Mouse (Mus musculus) left cerebral cortex, postnatal 4 days (tissue): ENCODE results near the gene Slc7a14. TPM values are rescaled to one million over a fixed set of nuclear protein-coding genes. Genes with fewer than 3 reads are reported as not detected.

ENCODE experiments used
- DNase-seq: peaks from one replicate; pipeline ENCODE4 v3.0.0-alpha.2; 2022
- intact Hi-C: fragments of 180-260 bp; cut with DNase I; formaldehyde crosslinking; loops from one replicate; pipeline ENCODE4 v1.15.1; 2025
- total RNA-seq, 2 experiments: library from RNA; stranded (reverse); gene quantifications; 2 replicates each; pipeline ENCODE4 v1.2.3; 2021

The Slc7a14 gene
- total RNA-seq, 2 experiments from 2014 or later: 28.4 to 31.5 TPM

DNA sequence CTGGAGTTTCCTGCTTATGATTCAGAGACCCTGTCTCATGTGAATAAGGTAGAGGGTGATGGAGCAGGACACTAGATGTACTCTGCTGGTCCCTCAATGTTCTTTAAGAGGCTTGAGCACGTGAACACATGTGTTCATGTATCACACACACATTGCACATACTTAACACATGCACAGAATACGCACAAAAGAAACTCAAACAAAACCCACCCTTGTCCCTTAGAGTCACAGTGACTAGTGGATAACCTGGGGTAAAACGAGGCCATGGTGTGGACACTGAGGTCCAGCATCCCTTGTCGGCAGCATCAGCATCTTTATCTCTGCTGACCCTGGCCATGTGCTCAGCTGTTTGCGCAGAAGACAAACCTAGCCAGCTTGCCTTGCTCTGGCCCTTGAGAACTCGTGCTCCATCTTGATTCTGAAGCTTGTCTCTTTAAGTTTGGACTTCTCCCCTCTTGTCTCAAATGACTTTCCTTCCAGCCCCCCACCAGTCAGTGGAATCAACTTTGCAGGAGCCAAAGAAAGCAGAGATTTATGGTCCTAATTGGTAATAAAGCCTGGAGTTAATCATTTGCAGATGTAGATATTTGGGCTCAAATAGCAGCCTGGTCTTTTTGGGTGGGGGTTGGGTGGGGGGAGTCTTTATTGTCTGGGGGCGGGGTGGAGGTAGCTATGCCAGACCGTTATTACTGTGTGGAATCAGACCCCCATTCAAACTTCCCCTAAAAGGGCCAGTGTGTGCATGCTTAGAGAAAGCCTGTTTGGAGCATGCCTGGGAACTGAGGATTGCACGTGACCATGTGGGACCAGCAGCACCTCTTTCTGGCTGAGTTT, 97.8 kb downstream of the Slc7a14 start:
- no peak for DNase-seq
- intact Hi-C loops: no loop called here

DNA sequence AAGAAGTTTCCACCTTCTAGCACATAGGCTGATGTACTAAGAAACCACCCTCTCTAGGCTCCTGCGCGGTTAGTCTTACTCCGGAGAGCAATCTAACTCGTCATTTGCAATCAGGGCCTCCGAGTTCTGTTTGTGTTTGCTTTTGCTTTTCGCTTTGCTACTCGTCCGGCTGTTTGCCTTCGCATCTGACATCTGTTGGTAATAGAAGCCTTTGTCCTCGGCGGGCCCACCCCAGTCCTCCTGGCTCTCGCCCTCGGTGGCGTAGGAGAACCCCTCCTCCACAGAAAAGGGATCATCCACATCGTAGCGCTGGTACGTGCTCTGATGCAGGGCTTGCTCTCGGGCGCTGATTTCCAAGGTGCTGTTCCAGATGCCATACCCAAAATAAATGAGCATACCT, 101.2 kb downstream of the Slc7a14 start:
- DNase-seq: no peak
- intact Hi-C loops: no loop called here

DNA sequence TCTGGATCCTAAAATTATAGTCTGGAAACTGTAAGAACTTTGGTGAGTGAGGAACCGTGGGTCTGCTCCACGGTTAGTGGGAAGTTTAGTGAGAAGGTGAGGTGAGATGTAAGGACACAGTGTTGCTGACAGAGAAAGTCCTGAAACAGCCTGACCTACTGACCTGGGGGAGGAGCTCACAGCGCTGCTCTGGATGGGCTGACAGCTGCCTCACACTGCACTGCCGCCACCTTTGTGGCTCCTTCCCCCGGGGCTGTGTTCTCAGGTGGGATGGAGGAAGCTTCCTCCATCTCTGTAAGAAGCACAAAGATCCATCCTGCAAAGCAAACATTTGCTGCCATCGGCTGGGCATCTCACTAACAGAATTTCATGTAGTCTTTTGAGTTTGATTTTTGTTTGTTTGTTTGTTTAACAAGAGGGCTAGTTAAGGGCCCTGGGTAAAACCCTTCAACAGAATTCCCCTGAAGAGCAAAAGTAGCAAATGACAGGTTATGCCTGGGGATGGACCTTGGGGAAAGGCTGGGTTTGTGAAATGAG, 101.7 kb downstream of the Slc7a14 start:
- DNase-seq: no peak
- intact Hi-C loops: no loop called here

DNA sequence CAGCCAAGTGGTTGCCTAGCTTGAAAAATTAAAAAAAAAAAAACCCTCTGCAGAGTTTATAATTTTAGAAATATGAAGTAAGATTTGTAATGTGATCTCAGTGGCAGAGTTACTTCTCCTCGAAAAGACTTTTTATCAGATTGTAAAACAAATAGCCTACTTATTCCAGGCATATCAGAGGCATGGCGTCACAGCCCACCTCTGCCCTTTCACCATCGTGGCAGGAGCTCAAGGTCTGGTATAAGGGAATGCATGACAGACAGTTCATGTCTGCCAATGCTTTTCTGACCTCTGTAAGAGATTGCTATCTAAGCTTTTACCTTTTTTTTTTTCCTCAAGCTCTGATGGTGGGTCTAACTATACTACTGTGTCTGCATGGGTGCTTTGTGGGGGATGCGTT, 102.1 kb downstream of the Slc7a14 start:
- DNase-seq: no peak
- intact Hi-C loops: no loop called here

DNA sequence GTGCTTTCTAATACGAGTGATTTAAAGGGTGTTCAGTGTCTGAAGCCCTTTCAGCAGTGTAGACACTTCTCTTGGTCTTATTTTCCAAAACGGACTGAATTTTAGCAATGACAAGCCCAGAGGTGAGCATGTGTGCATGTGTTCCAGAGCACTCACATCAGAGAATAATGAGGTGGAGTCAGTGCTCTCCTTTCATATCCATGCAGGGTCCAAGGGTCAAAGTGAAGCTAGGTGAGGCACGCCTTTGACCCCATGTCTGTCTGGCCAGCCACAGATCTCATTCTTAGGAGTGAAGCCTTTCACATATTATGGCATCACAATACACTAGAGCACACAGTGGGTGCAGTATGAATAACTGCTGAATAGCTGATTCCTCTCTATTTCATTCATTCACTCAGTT, 105.0 kb downstream of the Slc7a14 start:
- intact Hi-C loops: no loop called here
- no peak for DNase-seq

DNA sequence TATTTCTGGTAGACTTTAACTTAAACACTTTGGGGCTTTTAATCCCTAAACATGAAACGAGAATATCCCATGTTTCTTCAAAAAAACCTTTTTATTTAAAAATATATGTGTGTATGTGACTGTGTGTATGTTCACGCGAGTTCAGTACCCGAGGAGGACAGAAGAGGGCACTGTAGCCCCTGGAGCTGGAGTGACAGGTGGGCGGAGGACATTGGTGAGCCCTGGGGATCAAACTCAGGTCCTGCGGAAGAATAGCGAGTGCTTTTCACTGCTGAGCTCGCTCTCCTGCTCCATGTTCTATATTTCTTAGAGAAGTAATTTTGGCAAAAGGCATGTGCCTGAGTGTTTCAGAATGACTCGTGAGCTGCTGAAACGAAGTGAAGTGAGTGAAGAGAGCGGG, 106.2 kb downstream of the Slc7a14 start:
- intact Hi-C loops: no loop called here
- DNase-seq: no peak

DNA sequence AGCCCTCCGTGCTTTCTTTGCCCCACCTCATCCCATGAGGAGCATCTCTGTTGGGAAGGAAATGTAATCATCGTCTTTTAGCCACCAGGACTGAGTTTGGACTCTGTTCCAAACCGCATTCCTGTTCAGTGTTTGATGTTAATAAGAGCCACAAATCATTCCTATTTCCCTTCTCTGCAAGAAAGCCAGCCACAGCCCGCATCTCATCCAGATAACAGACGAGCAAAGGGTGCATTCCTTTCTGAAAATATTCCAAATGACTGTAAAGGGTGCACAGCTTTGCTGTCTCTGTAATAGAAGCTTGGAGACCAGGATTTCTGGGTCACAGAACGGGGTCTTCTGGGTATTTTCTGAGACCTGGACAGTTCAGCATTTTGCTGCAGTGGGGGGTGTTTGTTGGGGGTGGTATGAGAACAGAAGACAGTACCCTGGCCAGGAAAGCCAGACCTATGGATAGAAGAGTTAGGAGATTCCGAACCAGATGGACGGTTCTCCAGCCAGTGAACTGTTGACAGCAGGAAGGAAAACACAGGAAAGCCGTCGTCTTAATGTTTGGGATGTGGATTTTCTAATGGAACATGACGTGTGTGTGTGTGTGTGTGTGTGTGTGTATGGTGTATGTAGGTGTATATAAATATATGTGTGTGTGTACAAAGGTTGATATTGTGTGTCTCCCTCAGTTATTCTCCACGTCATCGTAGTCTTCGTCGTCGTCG, 110.9 kb downstream of the Slc7a14 start:
- intact Hi-C loops: no loop called here
- DNase-seq: no peak

DNA sequence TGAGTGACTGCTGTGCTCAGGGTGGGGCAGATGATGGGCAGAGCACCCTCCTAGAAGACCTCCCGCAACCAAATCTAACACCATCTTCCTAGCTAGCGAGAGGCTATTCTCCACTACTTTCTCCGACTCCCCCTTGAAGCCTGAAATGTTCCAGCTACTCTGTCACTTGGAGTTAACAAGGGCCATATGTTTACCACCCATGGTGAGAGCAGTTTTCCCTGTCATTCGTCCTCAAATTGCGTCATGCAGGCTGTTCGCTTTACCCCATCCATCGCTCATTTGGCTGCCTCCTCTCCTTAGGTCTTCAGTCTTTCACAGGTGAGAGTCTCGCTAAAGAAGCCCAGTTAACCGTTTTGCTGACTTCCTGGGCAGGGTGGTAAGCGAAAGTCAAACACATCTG, 118.8 kb downstream of the Slc7a14 start:
- intact Hi-C loops: no loop called here
- no peak for DNase-seq

DNA sequence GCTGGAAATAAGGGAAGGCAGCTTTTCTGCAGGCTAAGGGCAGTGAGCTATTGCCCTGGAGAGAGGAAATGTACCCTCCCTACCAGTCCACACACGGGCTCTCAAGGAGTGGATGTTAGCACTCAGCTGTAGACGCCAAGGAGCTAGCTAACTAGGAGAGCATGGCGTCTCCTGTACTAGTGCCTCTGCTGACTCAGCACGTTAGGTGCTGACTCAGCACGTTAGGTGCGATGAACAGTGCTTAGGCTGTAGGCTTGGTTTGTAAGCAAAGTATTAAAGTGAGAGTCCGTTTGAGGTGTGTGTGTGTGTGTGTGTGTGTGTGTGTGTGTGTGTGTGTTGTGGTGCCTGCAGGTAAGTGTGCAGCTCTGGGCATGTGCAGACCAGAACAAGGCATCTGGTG, 119.8 kb downstream of the Slc7a14 start:
- DNase-seq: no peak
- intact Hi-C loops: no loop called here

DNA sequence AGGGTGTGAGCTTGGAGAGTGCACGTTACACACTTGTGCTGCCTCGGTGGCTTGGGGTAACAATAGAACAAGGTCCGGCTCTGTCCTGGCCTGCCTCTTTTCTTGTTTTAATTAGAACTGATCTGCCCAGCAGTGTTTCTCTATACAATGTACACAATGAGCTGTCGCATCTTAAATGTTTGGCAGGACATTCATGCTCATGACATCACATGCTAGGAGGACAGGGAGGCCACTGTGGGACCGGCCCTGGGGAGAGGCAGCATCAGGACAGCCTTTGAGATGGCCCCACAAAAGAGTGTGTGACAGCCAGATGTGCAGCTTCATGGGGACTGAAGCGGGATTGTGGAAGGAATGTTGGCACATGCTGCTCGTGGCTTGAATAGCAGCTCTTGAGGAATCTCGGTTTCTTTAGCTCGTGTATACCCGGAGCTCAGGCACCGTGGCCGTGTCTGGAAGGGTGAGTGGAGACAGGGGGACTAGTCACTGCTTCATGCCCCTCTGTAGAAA, 143.8 kb downstream of the Slc7a14 start:
- DNase-seq: no peak
- intact Hi-C loops: loop anchor here (10.0 kb wide), 1 partner anchor 158 kb away; no protein-coding TSS in a partner anchor

DNA sequence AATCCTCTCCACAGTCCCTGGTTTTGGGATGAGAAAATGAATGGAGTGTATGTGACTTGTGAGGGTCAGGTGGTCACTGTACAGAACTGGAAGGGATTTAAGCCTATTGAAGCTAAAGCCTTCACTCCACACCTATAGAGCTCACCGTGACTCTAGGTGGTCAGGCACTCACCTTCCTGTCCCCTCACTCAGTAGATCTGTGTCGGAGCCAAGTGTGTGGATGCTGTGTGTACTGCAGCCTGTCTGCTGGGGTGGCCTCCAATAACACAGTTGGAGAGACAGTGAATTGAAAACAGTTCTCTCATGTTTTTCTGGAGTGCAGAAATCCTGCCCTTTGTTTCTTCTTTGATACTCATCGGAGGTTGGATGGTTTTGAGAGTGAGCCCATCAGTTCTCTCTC, 144.4 kb downstream of the Slc7a14 start:
- intact Hi-C loops: loop anchor here (10.0 kb wide), 1 partner anchor 159 kb away; no protein-coding TSS in a partner anchor
- DNase-seq: no peak

DNA sequence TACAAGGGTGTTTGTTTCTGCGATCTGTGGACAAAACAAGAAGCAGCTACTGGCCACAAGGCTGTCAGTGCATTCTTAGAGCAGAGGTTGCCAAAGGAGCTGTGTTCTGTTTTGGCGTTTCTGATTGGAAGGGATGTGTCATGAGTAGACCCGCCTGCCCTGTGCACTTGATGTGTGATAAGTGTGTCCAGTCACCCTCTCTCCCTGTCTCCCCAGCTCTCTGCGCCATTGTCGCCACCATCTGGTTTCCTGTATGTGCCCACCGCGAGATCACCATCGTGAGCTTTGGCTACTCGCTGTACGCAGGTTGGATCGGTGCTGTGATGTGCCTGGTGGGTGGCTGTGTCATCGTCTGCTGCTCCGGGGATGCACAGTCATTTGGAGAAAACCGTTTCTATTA, 147.3 kb downstream of the Slc7a14 start:
- DNase-seq: no peak
- intact Hi-C loops: loop anchor here (10.0 kb wide), 1 partner anchor 162 kb away; no protein-coding TSS in a partner anchor

DNA sequence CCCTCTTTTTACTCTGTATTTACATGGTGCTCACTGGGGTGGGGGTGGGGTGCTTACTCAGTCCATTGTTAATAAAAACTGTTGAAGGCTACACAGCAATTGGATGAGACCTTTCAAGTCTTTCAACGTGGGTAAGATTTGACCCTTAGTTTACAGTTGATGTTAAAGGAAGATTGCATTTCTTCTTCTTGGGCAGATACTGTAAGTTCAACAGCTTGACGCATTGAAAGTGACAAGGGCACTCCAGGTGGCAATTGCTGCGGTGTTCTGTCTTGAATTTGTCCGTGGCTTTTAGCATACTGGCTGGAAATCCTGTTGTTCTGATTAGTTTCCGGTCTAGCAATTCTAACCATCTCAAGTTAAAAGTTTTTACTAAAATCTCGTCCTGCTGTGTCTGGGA, 148.8 kb downstream of the Slc7a14 start:
- intact Hi-C loops: loop anchor here (10.0 kb wide), 1 partner anchor 163 kb away; no protein-coding TSS in a partner anchor
- no peak for DNase-seq

DNA sequence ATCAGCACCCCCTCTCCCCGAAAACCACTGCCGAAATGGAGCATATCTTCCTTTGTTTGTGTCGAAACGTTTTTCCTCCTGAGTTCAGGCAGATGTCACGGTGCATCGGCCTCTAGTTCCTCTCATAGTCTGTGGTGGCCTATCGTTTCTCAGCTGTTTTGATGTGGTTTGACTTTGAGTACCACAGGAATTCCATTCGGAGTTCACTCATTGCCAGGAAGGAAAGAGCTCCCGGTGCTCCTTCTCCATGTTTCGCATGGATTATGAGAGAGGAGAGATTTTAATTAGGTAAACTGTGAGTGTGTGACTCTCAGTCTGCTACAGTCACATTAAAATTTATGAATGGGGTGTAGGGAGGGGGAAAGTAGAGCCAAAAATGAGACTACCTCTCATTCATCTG, 150.1 kb downstream of the Slc7a14 start:
- intact Hi-C loops: loop anchor here (10.0 kb wide), 1 partner anchor 165 kb away; no protein-coding TSS in a partner anchor
- no peak for DNase-seq

DNA sequence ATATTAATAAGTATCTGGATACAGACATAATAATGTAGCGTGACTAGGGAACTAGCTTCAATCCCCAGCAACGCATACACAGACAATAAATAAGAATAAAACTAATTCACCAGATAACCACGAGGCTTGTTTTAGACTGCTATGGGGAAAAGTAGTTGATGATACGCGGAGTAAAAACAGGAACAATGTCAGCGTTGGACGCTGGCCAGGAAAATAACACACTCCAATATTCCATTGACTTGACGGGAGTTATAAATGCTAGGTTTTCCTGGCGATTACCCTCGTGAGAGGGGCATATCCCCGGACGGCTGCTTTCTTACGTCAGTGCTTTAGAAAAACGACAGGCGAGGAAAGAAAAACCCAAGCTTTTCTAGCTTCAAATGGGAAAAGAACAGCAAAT, 152.4 kb downstream of the Slc7a14 start:
- intact Hi-C loops: no loop called here
- DNase-seq: no peak

DNA sequence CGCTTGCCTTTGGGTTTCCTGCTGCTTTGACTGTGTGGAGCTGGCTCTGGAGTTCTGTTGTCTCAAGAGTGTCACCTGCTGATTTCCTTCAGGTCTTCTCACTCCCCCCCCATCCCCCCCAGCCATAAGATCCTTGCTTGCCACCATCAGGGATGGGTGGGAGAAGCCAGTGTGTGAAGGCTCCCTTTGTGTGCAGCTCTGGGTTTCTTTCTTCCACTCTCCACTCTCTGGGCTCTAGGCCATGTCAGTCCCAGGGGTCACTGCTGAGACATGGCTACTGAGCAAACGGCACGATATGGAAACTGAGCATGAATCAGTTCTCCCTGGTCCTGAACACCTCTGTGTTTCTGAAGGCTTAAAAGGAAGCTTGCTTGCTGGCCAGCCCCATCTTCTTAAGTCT, 154.1 kb downstream of the Slc7a14 start:
- intact Hi-C loops: no loop called here

More for the DNA sequence above, 154.1 kb downstream of the Slc7a14 start:
- no peak for DNase-seq

Other genes with a start within 250 kb of the Slc7a14 start
- 10 to 100 TPM; 51.4 to 52.7 TPM for gene Skil, start 215.3 kb downstream of the Slc7a14 start, total RNA-seq
- gene Cldn11, start 160.5 kb downstream of the Slc7a14 start, total RNA-seq: 10 to 100 TPM; 14.1 to 17.3 TPM